Mouse (Mus musculus) kidney, postnatal 0 days (tissue): ENCODE data around the gene Rundc1. TPM values are rescaled to one million over a fixed set of nuclear protein-coding genes. Genes with fewer than 3 reads are reported as not detected.
"Not testable (repeated sequence)": the region's sequence is repeated elsewhere in the genome, so short reads cannot be mapped to it uniquely, and the experiment has no call there.

ENCODE experiments used
- ATAC-seq: fragments of 200-750 bp; cut with Nextera tagmentation; replicated peaks from 2 replicates; pipeline ENCODE4 v1.8.0; 2017; ENCODE audit warnings: low read depth, moderate number of reproducible peaks, moderate TSS enrichment, moderate library complexity; ENCODE audit not compliant: low FRiP score
- DNase-seq: peaks from one replicate; pipeline ENCODE4 v3.0.0-alpha.2; 2016; ENCODE audit warnings: low spot score
- H3K27ac ChIP-seq: fragments of 300-500 bp; sonication (generic); 2 replicates; pipeline ENCODE4 v1.5.1; 2014; ENCODE audit warnings: mild to moderate bottlenecking
- H3K27me3 ChIP-seq: fragments of 300-500 bp; sonication (generic); 2 replicates; pipeline ENCODE4 v1.6.1; 2014; ENCODE audit warnings: low read length, mixed read lengths; ENCODE audit not compliant: insufficient read depth
- H3K36me3 ChIP-seq: fragments of 300-500 bp; sonication (generic); 2 replicates; pipeline ENCODE4 v1.6.1; 2014; ENCODE audit warnings: low read length, mixed read lengths; ENCODE audit not compliant: insufficient read depth
- H3K4me1 ChIP-seq: fragments of 300-500 bp; sonication (generic); replicated peaks from 2 replicates; pipeline ENCODE4 v1.6.1; 2014; ENCODE audit warnings: antibody characterized with exemption, low read length, mixed read lengths; ENCODE audit not compliant: insufficient read depth
- H3K4me2 ChIP-seq: fragments of 300-500 bp; sonication (generic); 2 replicates; pipeline ENCODE4 v1.6.1; 2014; ENCODE audit warnings: mild to moderate bottlenecking, low read length, moderate library complexity, mixed read lengths
- H3K4me3 ChIP-seq: fragments of 300-500 bp; sonication (generic); replicated peaks from 2 replicates; pipeline ENCODE4 v1.5.1; 2014; ENCODE audit warnings: low read depth, low read length
- H3K9ac ChIP-seq: fragments of 300-500 bp; sonication (generic); 2 replicates; pipeline ENCODE4 v1.6.1; 2014; ENCODE audit warnings: low read depth, low read length
- H3K9me3 ChIP-seq: fragments of 300-500 bp; sonication (generic); replicated peaks from 2 replicates; pipeline ENCODE4 v1.6.1; 2016; ENCODE audit warnings: low read length, inconsistent platforms, mixed read lengths
- CTCF ChIP-seq: IDR thresholded peaks from 2 replicates; pipeline ENCODE4 v1.5.1; 2016; ENCODE audit warnings: antibody characterized with exemption, low read depth, mild to moderate bottlenecking, moderate library complexity
- WGBS: fragments of 180-500 bp; shearing (Covaris S2); extraction: QIAGEN DNeasy Blood & Tissue Kit; methylation state at CpG from one replicate; pipeline ENCODE4 v1.1.7; 2014; 5-methylcytosine and 5-hydroxymethylcytosine counted together
- polyA plus RNA-seq: library from polyadenylated mRNA; unstranded; fragments of >200 nt; fragmentation: Nextera tagmentation; extraction: Ambion mirVana; gene quantifications from 2 replicates; pipeline ENCODE4 v1.2.1, GENCODE M21; 2015

Rundc1 gene
- polyA plus RNA-seq, 1 experiment from 2014 or later = 19.6 TPM

- H3K4me2 ChIP-seq = peak overlapping the region; percentile 67
- H3K27me3 ChIP-seq = no peaks in the 10 kb centered on the region
- TF ChIP-seq CTCF = no peak
- WGBS = 80% methylated on average over 4 of the region's 4 CpGs
- DNase-seq (no peak), ATAC-seq (no peak)
- H3K36me3 ChIP-seq = peaks cover 12% of the 10 kb centered on the region
- H3K4me3 ChIP-seq = peak overlapping the region; percentile 57
- H3K27ac ChIP-seq = peak overlapping the region; percentile 91
- H3K9ac ChIP-seq = peak overlapping the region; percentile 57
- 0 out of 2 replicates have a peak, but pooled peaks cover 4% of the 10 kb centered on the region for H3K4me1 ChIP-seq
- H3K9me3 ChIP-seq = no peaks in the 10 kb centered on the region
These were observed 24.0 kb downstream of the Rundc1 start for GRCm38 (mm10) chr11:101448899-101449298.

GRCm38 (mm10) chr11:101449596-101449995 lies 24.7 kb downstream of the Rundc1 start:
- not testable (repeated sequence) for H3K9ac ChIP-seq, H3K36me3 ChIP-seq, H3K4me3 ChIP-seq, ATAC-seq, H3K4me1 ChIP-seq, DNase-seq, H3K4me2 ChIP-seq, H3K27me3 ChIP-seq, H3K9me3 ChIP-seq, H3K27ac ChIP-seq
- 81% methylated on average over 4 of the region's 4 CpGs for WGBS

- ATAC-seq (no peak), DNase-seq (no peak)
- no peak overlapping the region for H3K4me3 ChIP-seq
- H3K9me3 ChIP-seq = no peaks in the 10 kb centered on the region
- peak; percentile 53 for TF ChIP-seq CTCF
- 0 out of 2 replicates have a peak, but pooled peaks cover 3% of the 10 kb centered on the region for H3K4me1 ChIP-seq
- no peaks in the 10 kb centered on the region for H3K27me3 ChIP-seq
- H3K27ac ChIP-seq = no peak overlapping the region
- H3K4me2 ChIP-seq = no peak overlapping the region
- WGBS = 79% methylated on average over 3 of the region's 3 CpGs
- H3K9ac ChIP-seq = no peak overlapping the region
- no peaks in the 10 kb centered on the region for H3K36me3 ChIP-seq
These were observed 25.5 kb downstream of the Rundc1 start for GRCm38 (mm10) chr11:101450394-101450793.

- DNase-seq (no peak), ATAC-seq (no peak; the same call in 1 of the 2 replicates)
- Histone ChIP-seq H3K36me3 (no peaks in the 10 kb centered on the region), H3K9me3 (no peaks in the 10 kb centered on the region), H3K4me3 (no peak overlapping the region), H3K9ac (no peak overlapping the region), H3K27me3 (no peaks in the 10 kb centered on the region), H3K4me2 (no peak overlapping the region), H3K4me1 (0 out of 2 replicates have a peak, but pooled peaks cover 3% of the 10 kb centered on the region), H3K27ac (no peak overlapping the region)
- TF ChIP-seq CTCF = no peak
- WGBS = 96% methylated on average over 10 of the region's 10 CpGs
These were observed 26.7 kb downstream of the Rundc1 start for GRCm38 (mm10) chr11:101451536-101451935.

GRCm38 (mm10) chr11:101452093-101452774 lies 27.3 kb downstream of the Rundc1 start:
- ATAC-seq (no peak), DNase-seq (no peak)
- 0 out of 2 replicates have a peak, but pooled peaks cover 3% of the 10 kb centered on the region for H3K36me3 ChIP-seq
- H3K4me2 ChIP-seq = no peak overlapping the region
- TF ChIP-seq CTCF = no peak
- H3K27me3 ChIP-seq = no peaks in the 10 kb centered on the region
- H3K9me3 ChIP-seq = no peaks in the 10 kb centered on the region
- H3K4me3 ChIP-seq = no peak overlapping the region
- WGBS = 61% methylated on average over 10 of the region's 10 CpGs
- no peak overlapping the region for H3K27ac ChIP-seq
- no peak overlapping the region for H3K9ac ChIP-seq
- H3K4me1 ChIP-seq = 0 out of 2 replicates have a peak, but pooled peaks cover 3% of the 10 kb centered on the region

- ATAC-seq (no peak), DNase-seq (no peak)
- peak overlapping the region; percentile 36; the same call in 1 of the 2 replicates for H3K27ac ChIP-seq
- WGBS = 50% methylated on average over 6 of the region's 6 CpGs
- no peak overlapping the region for H3K9ac ChIP-seq
- no peak overlapping the region for H3K4me3 ChIP-seq
- H3K4me1 ChIP-seq = no peaks in the 10 kb centered on the region
- no peaks in the 10 kb centered on the region for H3K9me3 ChIP-seq
- TF ChIP-seq CTCF = no peak
- H3K36me3 ChIP-seq = peaks cover 16% of the 10 kb centered on the region; the same call in 1 of the 2 replicates
- H3K27me3 ChIP-seq = no peaks in the 10 kb centered on the region
- no peak overlapping the region for H3K4me2 ChIP-seq
These were observed 29.8 kb downstream of the Rundc1 start for GRCm38 (mm10) chr11:101454702-101455101.
